7 mouse cellular contexts compared by ENCODE assay signal in genomic region chr15:78771531-78772367, GRCm38 (mm10). TPM values are rescaled to one million over a fixed set of nuclear protein-coding genes. Genes with fewer than 3 reads are reported as not detected.
DNase-seq lines count a peak whose midpoint lies in the region; ATAC-seq lines count a peak whose summit lies in the region.

No protein-coding gene starts in this region.

- H3K9me3 ChIP-seq in forebrain, embryonic 11.5 days (ENCODE audit: control insufficient read depth, low read length), result peaks cover 5% of the 10 kb centered on the region; the same call in 1 of the 2 replicates
- no peaks in the 10 kb centered on the region for H3K9me3 ChIP-seq in hindbrain, embryonic 13.5 days
- no peaks in the 10 kb centered on the region for H3K9me3 ChIP-seq in midbrain, embryonic 16.5 days (replicated peaks; ENCODE audit: control insufficient read depth, low read length, poor library complexity, severe bottlenecking)

- H3K4me2 ChIP-seq in forebrain, embryonic 11.5 days (ENCODE audit: low read depth, low read length, severe bottlenecking), result peak overlapping the region; percentile 80
- peak overlapping the region; percentile 48 for H3K4me2 ChIP-seq in hindbrain, embryonic 13.5 days
- H3K4me2 ChIP-seq in midbrain, embryonic 16.5 days (ENCODE audit: low read length), result peak overlapping the region; percentile 27

- DNase-seq in adrenal gland, postnatal 36 days, result peak; percentile 47 to 51
- peak; percentile 58 for DNase-seq in forebrain, embryonic 11.5 days (ENCODE audit: low spot score)
- DNase-seq in liver, result peak; percentile 38
- peak; percentile 71 for DNase-seq in thymus, postnatal 4 days

- peak overlapping the region; percentile 96 for H3K27ac ChIP-seq in forebrain, embryonic 11.5 days (ENCODE audit: low read depth, low read length)
- peak overlapping the region; percentile 84 for H3K27ac ChIP-seq in hindbrain, embryonic 13.5 days
- H3K27ac ChIP-seq in midbrain, embryonic 16.5 days (ENCODE audit: low read length), result peak overlapping the region; percentile 47; the same call in 1 of the 2 replicates

- peaks cover 31% of the 10 kb centered on the region for H3K4me1 ChIP-seq in forebrain, embryonic 11.5 days (replicated peaks; ENCODE audit: control insufficient read depth, insufficient read depth, low read length)
- peaks cover 58% of the 10 kb centered on the region for H3K4me1 ChIP-seq in hindbrain, embryonic 13.5 days (replicated peaks)
- peaks cover 7% of the 10 kb centered on the region for H3K4me1 ChIP-seq in midbrain, embryonic 16.5 days (ENCODE audit: control insufficient read depth, insufficient read depth, low read length)

- peaks cover 8% of the 10 kb centered on the region; the same call in 1 of the 2 replicates for H3K36me3 ChIP-seq in forebrain, embryonic 11.5 days (ENCODE audit: control insufficient read depth, insufficient read depth, low read length)
- no peaks in the 10 kb centered on the region for H3K36me3 ChIP-seq in hindbrain, embryonic 13.5 days
- no peaks in the 10 kb centered on the region for H3K36me3 ChIP-seq in midbrain, embryonic 16.5 days (ENCODE audit: control insufficient read depth, insufficient read depth, low read length)

- 50% methylated on average over 19 of the region's 19 CpGs for WGBS in forebrain, embryonic 11.5 days
- 40% methylated on average over 19 of the region's 19 CpGs for WGBS in hindbrain, embryonic 13.5 days
- 40% methylated on average over 19 of the region's 19 CpGs for WGBS in midbrain, embryonic 16.5 days

- H3K9ac ChIP-seq in forebrain, embryonic 11.5 days (ENCODE audit: low read length), result peak overlapping the region; percentile 74
- H3K9ac ChIP-seq in hindbrain, embryonic 13.5 days, result peak overlapping the region; percentile 47; the same call in 1 of the 2 replicates
- H3K9ac ChIP-seq in midbrain, embryonic 16.5 days (ENCODE audit: low read depth, low read length), result 0 out of 2 replicates have a peak overlapping the region, but pooled peaks have one; percentile 10

- H3K27me3 ChIP-seq in forebrain, embryonic 11.5 days (ENCODE audit: control insufficient read depth, insufficient read depth, low read length), result no peaks in the 10 kb centered on the region
- H3K27me3 ChIP-seq in hindbrain, embryonic 13.5 days, result no peaks in the 10 kb centered on the region
- H3K27me3 ChIP-seq in midbrain, embryonic 16.5 days (ENCODE audit: control insufficient read depth, insufficient read depth, low read depth, low read length), result no peaks in the 10 kb centered on the region

- ATAC-seq in forebrain, embryonic 11.5 days (replicated peaks; ENCODE audit: low FRiP score), result no peak
- 0 out of 2 replicates have a peak, but pooled peaks have one; percentile 9 for ATAC-seq in hindbrain, embryonic 13.5 days (ENCODE audit: low FRiP score)
- 0 out of 2 replicates have a peak, but pooled peaks have one; percentile 12 for ATAC-seq in midbrain, embryonic 16.5 days
- ATAC-seq in erythroid progenitor cell, adult 5-6 weeks (replicated peaks; ENCODE audit: low FRiP score, poor library complexity, severe bottlenecking), result no peak

- H3K4me3 ChIP-seq in forebrain, embryonic 11.5 days (ENCODE audit: low read depth, low read length), result peak overlapping the region; percentile 36
- H3K4me3 ChIP-seq in hindbrain, embryonic 13.5 days, result peak overlapping the region; percentile 34
- peak overlapping the region; percentile 16; the same call in 1 of the 2 replicates for H3K4me3 ChIP-seq in midbrain, embryonic 16.5 days (ENCODE audit: low read depth, low read length)

RNA-seq across cellular contexts. Expression of gene Mfng, which starts 1.5 kb away (rescaled TPM):
- 10 to 100 TPM; 12.3 to 16.7 TPM for total RNA-seq in adrenal gland, postnatal 36 days (2021)
- polyA plus RNA-seq in forebrain, embryonic 11.5 days (2014; fragmentation: Nextera tagmentation; extraction: Ambion mirVana), result 108 and 113 TPM in 2 replicates
- polyA plus RNA-seq in hindbrain, embryonic 13.5 days (2015; fragmentation: Nextera tagmentation; extraction: Ambion mirVana), result 36.7 and 40.1 TPM in 2 replicates
- polyA plus RNA-seq in midbrain, embryonic 16.5 days (2015; fragmentation: Nextera tagmentation; extraction: Ambion mirVana), result 13.5 and 19.7 TPM in 2 replicates
- 1.7 and 1.8 TPM in 2 replicates for total RNA-seq in erythroid progenitor cell, adult 5-6 weeks (2015; ENCODE audit: low replicate concordance)
- 2.3 TPM in 1 of 2 replicates, not detected in the other for total RNA-seq in erythroid progenitor cell, adult 5-6 weeks (2017; ENCODE audit: low replicate concordance)

RNA-seq across cellular contexts. Expression of gene Card10, which starts 31.1 kb away (rescaled TPM):
- 1 to 10 TPM; 5.9 to 9.8 TPM for total RNA-seq in adrenal gland, postnatal 36 days (2021)
- polyA plus RNA-seq in forebrain, embryonic 11.5 days (2014; fragmentation: Nextera tagmentation; extraction: Ambion mirVana), result 2.3 and 2.7 TPM in 2 replicates
- 1.6 TPM in 2 replicates for polyA plus RNA-seq in hindbrain, embryonic 13.5 days (2015; fragmentation: Nextera tagmentation; extraction: Ambion mirVana)
- 1.8 and 2.2 TPM in 2 replicates for polyA plus RNA-seq in midbrain, embryonic 16.5 days (2015; fragmentation: Nextera tagmentation; extraction: Ambion mirVana)
- total RNA-seq in erythroid progenitor cell, adult 5-6 weeks (2015; ENCODE audit: low replicate concordance), result 0.42 and 0.72 TPM in 2 replicates
- total RNA-seq in erythroid progenitor cell, adult 5-6 weeks (2017; ENCODE audit: low replicate concordance), result not detected in 2 replicates

RNA-seq across cellular contexts. Expression of gene Elfn2, which starts 53.2 kb away (rescaled TPM):
- total RNA-seq in adrenal gland, postnatal 36 days (2021), result 1 to 10 TPM; 2.7 to 3.0 TPM
- polyA plus RNA-seq in forebrain, embryonic 11.5 days (2014; fragmentation: Nextera tagmentation; extraction: Ambion mirVana), result 0.08 and 0.20 TPM in 2 replicates
- 4.6 and 5.0 TPM in 2 replicates for polyA plus RNA-seq in hindbrain, embryonic 13.5 days (2015; fragmentation: Nextera tagmentation; extraction: Ambion mirVana)
- 9.6 and 12.6 TPM in 2 replicates for polyA plus RNA-seq in midbrain, embryonic 16.5 days (2015; fragmentation: Nextera tagmentation; extraction: Ambion mirVana)
- not detected in 2 replicates for total RNA-seq in erythroid progenitor cell, adult 5-6 weeks (2015; ENCODE audit: low replicate concordance)
- not detected in 2 replicates for total RNA-seq in erythroid progenitor cell, adult 5-6 weeks (2017; ENCODE audit: low replicate concordance)

Comparison
In these comparisons a context has a peak if more than half of its experiments do, and no peak if none do; other contexts are left out.
1. ATAC-seq: peak in hindbrain, embryonic 13.5 days (single experiment) and midbrain, embryonic 16.5 days (single experiment); none in forebrain, embryonic 11.5 days (single experiment) and erythroid progenitor cell, adult 5-6 weeks (single experiment).
2. H3K4me2 ChIP-seq: peak in every context shown above with its lines; median percentile 80 in forebrain, embryonic 11.5 days; 48 in hindbrain, embryonic 13.5 days; 27 in midbrain, embryonic 16.5 days.
3. H3K9ac ChIP-seq: peak in every context shown above with its lines; median percentile 74 in forebrain, embryonic 11.5 days; 47 in hindbrain, embryonic 13.5 days; 10 in midbrain, embryonic 16.5 days.
4. Peak in every context shown above with its lines, with median percentiles within 50 percentile points of each other: DNase-seq, H3K27ac ChIP-seq and H3K4me3 ChIP-seq.